Mouse (Mus musculus) ES-E14 (cell line): ENCODE results near the gene Fbxl15. TPM values are rescaled to one million over a fixed set of nuclear protein-coding genes. Genes with fewer than 3 reads are reported as not detected.

ENCODE experiments used
- DNase-seq: peaks from one replicate; pipeline ENCODE4 v3.0.0-alpha.2; 2013; ENCODE audit warnings: low read depth, low spot score
- H3K27ac ChIP-seq: 2 replicates; pipeline ENCODE4 v1.5.1; 2012; ENCODE audit warnings: low read depth, mild to moderate bottlenecking, low read length, moderate library complexity, mixed read lengths; ENCODE audit not compliant: poor library complexity, insufficient read depth, severe bottlenecking
- H3K36me3 ChIP-seq: 2 replicates; pipeline ENCODE4 v1.6.1; 2012; ENCODE audit warnings: mild to moderate bottlenecking, low read length, moderate library complexity, mixed read lengths; ENCODE audit not compliant: control insufficient read depth, poor library complexity, insufficient read depth, severe bottlenecking
- H3K4me1 ChIP-seq, 2 experiments: fragments of 150-350 bp in 1 of 2; sonication (generic) in 1 of 2; 2 replicates each; pipeline ENCODE4 v1.6.1; 2012; ENCODE audit warnings: low read length in 2 of 2, mild to moderate bottlenecking in 1 of 2, mixed read lengths in 1 of 2; ENCODE audit not compliant: control insufficient read depth in 2 of 2, insufficient read depth in 2 of 2, poor library complexity in 1 of 2
- H3K4me3 ChIP-seq, 2 experiments: fragments of 150-350 bp in 1 of 2; sonication (generic) in 1 of 2; 2 replicates each; pipeline ENCODE4 v1.5.1; 2012; ENCODE audit warnings: low read length in 2 of 2, low read depth in 1 of 2, mild to moderate bottlenecking in 1 of 2, mixed read lengths in 1 of 2; ENCODE audit not compliant: insufficient read depth in 1 of 2, poor library complexity in 1 of 2, severe bottlenecking in 1 of 2
- H3K9ac ChIP-seq: 2 replicates; pipeline ENCODE4 v1.6.1; 2012; ENCODE audit warnings: low read depth, mild to moderate bottlenecking, low read length, mixed read lengths; ENCODE audit not compliant: poor library complexity, insufficient read depth, severe bottlenecking
- H3K9me3 ChIP-seq: fragments of 150-350 bp; sonication (generic); 2 replicates; pipeline ENCODE4 v1.6.1; 2012; ENCODE audit warnings: low read depth, mild to moderate bottlenecking, low read length; ENCODE audit not compliant: control insufficient read depth, insufficient read depth
- CHD2 ChIP-seq: IDR thresholded peaks from 2 replicates; pipeline ENCODE4 v1.6.1; 2014; ENCODE audit warnings: mild to moderate bottlenecking, low read depth, low read length, inconsistent platforms
- HCFC1 ChIP-seq: IDR thresholded peaks from 2 replicates; pipeline ENCODE4 v1.6.1; 2012; ENCODE audit warnings: low read length, inconsistent platforms, borderline replicate concordance; ENCODE audit not compliant: insufficient read depth
- MAFK ChIP-seq: IDR thresholded peaks from 2 replicates; pipeline ENCODE4 v1.6.1; 2014; ENCODE audit warnings: mild to moderate bottlenecking, low read depth, low read length, inconsistent platforms; ENCODE audit not compliant: insufficient read depth
- ZC3H11A ChIP-seq: IDR thresholded peaks from 2 replicates; pipeline ENCODE4 v1.6.1; 2012; ENCODE audit warnings: low read depth, mild to moderate bottlenecking, inconsistent platforms, low read length, borderline replicate concordance
- ZNF384 ChIP-seq: IDR thresholded peaks from 2 replicates; pipeline ENCODE4 v1.6.1; 2012; ENCODE audit warnings: low read depth, low read length, inconsistent platforms
- in situ Hi-C, 2 experiments: fragments of 600-800 bp; cut with MboI; formaldehyde crosslinking; loops; one replicate each; pipeline ENCODE4 v1.15.1; 2025; ENCODE audit warnings: low sequenced_read_pairs in 2 of 2, inconsistent platforms in 1 of 2; ENCODE audit not compliant: unreplicated experiment in 2 of 2
- total RNA-seq: library from RNA; depleted of rRNA; stranded (reverse); fragments of 300-350 nt; gene quantifications from 2 replicates; pipeline ENCODE4 v1.2.3, GENCODE M21; 2012

Gene Fbxl15
- total RNA-seq, 1 experiment = 7.9 TPM

- no peak for DNase-seq
- Histone ChIP-seq H3K36me3 (peaks cover 6% of the 10 kb centered on the region; the same call in 1 of the 2 replicates), H3K4me3 (peak overlapping the region in 1 of 2 experiments; percentile 62; a peak in 1 of 4 replicates), H3K4me1 (peaks cover 0 to 18% of the 10 kb centered on the region in 2 experiments; a peak in 1 of 4 replicates), H3K9me3 (no peaks in the 10 kb centered on the region), H3K27ac (no peak overlapping the region), H3K9ac (no peak overlapping the region)
- in situ Hi-C loops = no loop called here
- TF ChIP-seq MAFK = no peak
- TF ChIP-seq CHD2 = no peak
- no peak for TF ChIP-seq ZNF384
- TF ChIP-seq ZC3H11A = no peak
- TF ChIP-seq HCFC1 = no peak
Observed at GRCm38 (mm10) chr19:46307781-46308180, 20.2 kb upstream of the Fbxl15 start.

GRCm38 (mm10) chr19:46308303-46308702 lies 19.7 kb upstream of the Fbxl15 start:
- Histone ChIP-seq H3K9me3 (no peaks in the 10 kb centered on the region), H3K4me3 (peak overlapping the region; percentile 62 to 71), H3K36me3 (peaks cover 6% of the 10 kb centered on the region; the same call in 1 of the 2 replicates), H3K9ac (peak overlapping the region; percentile 66), H3K27ac (no peak overlapping the region), H3K4me1 (peaks cover 0 to 18% of the 10 kb centered on the region in 2 experiments; a peak in 1 of 4 replicates)
- DNase-seq = no peak
- in situ Hi-C loops = no loop called here
- TF ChIP-seq HCFC1 (no peak), MAFK (no peak), ZC3H11A (no peak), ZNF384 (no peak), CHD2 (no peak)

- peak; percentile 82 for DNase-seq
- Histone ChIP-seq H3K9ac (peak overlapping the region; percentile 66), H3K4me1 (peaks cover 0 to 16% of the 10 kb centered on the region in 2 experiments; a peak in 1 of 4 replicates), H3K4me3 (peak overlapping the region; percentile 62 to 71), H3K27ac (no peak overlapping the region), H3K36me3 (peaks cover 6% of the 10 kb centered on the region; the same call in 1 of the 2 replicates), H3K9me3 (no peaks in the 10 kb centered on the region)
- TF ChIP-seq ZC3H11A (0 out of 2 replicates have a peak, but pooled peaks have one; percentile 18), ZNF384 (no peak), HCFC1 (peak; percentile 32; the same call in 1 of the 2 replicates), CHD2 (no peak), MAFK (peak; percentile 19; the same call in 1 of the 2 replicates)
- in situ Hi-C loops = no loop called here
Observed at GRCm38 (mm10) chr19:46308706-46309435, 19.1 kb upstream of the Fbxl15 start.

- H3K27ac ChIP-seq = no peak overlapping the region
- in situ Hi-C loops = no loop called here
- H3K9me3 ChIP-seq = no peaks in the 10 kb centered on the region
- peaks cover 0 to 18% of the 10 kb centered on the region in 2 experiments; a peak in 1 of 4 replicates for H3K4me1 ChIP-seq
- H3K36me3 ChIP-seq = peaks cover 6% of the 10 kb centered on the region; the same call in 1 of the 2 replicates
- no peak overlapping the region for H3K9ac ChIP-seq
- DNase-seq = no peak
- TF ChIP-seq ZC3H11A (no peak), ZNF384 (no peak), MAFK (no peak), HCFC1 (no peak), CHD2 (no peak)
- no peak overlapping the region for H3K4me3 ChIP-seq
Observed at GRCm38 (mm10) chr19:46309651-46310305, 18.2 kb upstream of the Fbxl15 start.
